Mouse (Mus musculus): Measurements from ENCODE around the gene Ufc1.

Ufc1 gene

GRCm38 (mm10) chr1:171270573-171270900, 24.3 kb downstream of the Ufc1 start:
- no peak for DNase-seq (ENCODE audit: low read depth)

GRCm38 (mm10) chr1:171269848-171270572, 24.8 kb downstream of the Ufc1 start, which contains the start of gene B4galt3:
B4galt3 (plus strand) TSS chr1:171270328.
- peak; percentile 91 for DNase-seq (ENCODE audit: low read depth)

GRCm38 (mm10) chr1:171268341-171268740, 26.5 kb downstream of the Ufc1 start:
- DNase-seq (ENCODE audit: low read depth), result peak; percentile 63

GRCm38 (mm10) chr1:171265971-171266744, 28.7 kb downstream of the Ufc1 start:
- no peak for DNase-seq (ENCODE audit: low read depth)

- no peak for DNase-seq (ENCODE audit: low read depth)
Observed at GRCm38 (mm10) chr1:171263666-171264461, 31.0 kb downstream of the Ufc1 start.

- no peak for DNase-seq (ENCODE audit: low read depth)
Observed at GRCm38 (mm10) chr1:171263185-171263611, 31.6 kb downstream of the Ufc1 start.

GRCm38 (mm10) chr1:171262594-171263130, 32.2 kb downstream of the Ufc1 start:
- DNase-seq (ENCODE audit: low read depth), result peak; percentile 83

GRCm38 (mm10) chr1:171260316-171260715, 34.5 kb downstream of the Ufc1 start:
- DNase-seq (ENCODE audit: low read depth), result no peak

- peak; percentile 73 for DNase-seq (ENCODE audit: low read depth)
Observed at GRCm38 (mm10) chr1:171258921-171259320, 35.9 kb downstream of the Ufc1 start.

GRCm38 (mm10) chr1:171257781-171258180, 37.0 kb downstream of the Ufc1 start:
- no peak for DNase-seq (ENCODE audit: low read depth)

- peak; percentile 84 for DNase-seq (ENCODE audit: low read depth)
Observed at GRCm38 (mm10) chr1:171256937-171257548, 37.8 kb downstream of the Ufc1 start.

GRCm38 (mm10) chr1:171256095-171256818, 38.6 kb downstream of the Ufc1 start:
- DNase-seq (ENCODE audit: low read depth), result no peak

GRCm38 (mm10) chr1:171252415-171252814, 42.4 kb downstream of the Ufc1 start:
- no peak for DNase-seq (ENCODE audit: low read depth)

GRCm38 (mm10) chr1:171251594-171252324, 43.1 kb downstream of the Ufc1 start:
- no peak for DNase-seq (ENCODE audit: low read depth)

- DNase-seq (ENCODE audit: low read depth), result no peak
Observed at GRCm38 (mm10) chr1:171250680-171251593, 43.9 kb downstream of the Ufc1 start, which contains the start of gene Ndufs2. Ndufs2 (minus strand) TSS chr1:171251388.

- no peak for DNase-seq (ENCODE audit: low read depth)
Observed at GRCm38 (mm10) chr1:171249913-171250600, 44.8 kb downstream of the Ufc1 start, which contains the start of gene Adamts4. Adamts4 (plus strand) TSS chr1:171250421.

- peak; percentile 65 for DNase-seq (ENCODE audit: low read depth)
Observed at GRCm38 (mm10) chr1:171248386-171249226, 46.2 kb downstream of the Ufc1 start.

GRCm38 (mm10) chr1:171247916-171248315, 46.9 kb downstream of the Ufc1 start:
- DNase-seq (ENCODE audit: low read depth), result peak; percentile 44

Measured in 416B (cell line).